Mouse (Mus musculus) kidney, postnatal 0 days (tissue): ENCODE data around the gene Fzr1. TPM values are rescaled to one million over a fixed set of nuclear protein-coding genes. Genes with fewer than 3 reads are reported as not detected.

Experiments
- ATAC-seq: fragments of 200-750 bp; cut with Nextera tagmentation; replicated peaks from 2 replicates; pipeline ENCODE4 v1.8.0; 2017; ENCODE audit warnings: low read depth, moderate number of reproducible peaks, moderate TSS enrichment, moderate library complexity; ENCODE audit not compliant: low FRiP score
- DNase-seq: peaks from one replicate; pipeline ENCODE4 v3.0.0-alpha.2; 2016; ENCODE audit warnings: low spot score
- H3K27ac ChIP-seq: fragments of 300-500 bp; sonication (generic); 2 replicates; pipeline ENCODE4 v1.5.1; 2014; ENCODE audit warnings: mild to moderate bottlenecking
- H3K27me3 ChIP-seq: fragments of 300-500 bp; sonication (generic); 2 replicates; pipeline ENCODE4 v1.6.1; 2014; ENCODE audit warnings: low read length, mixed read lengths; ENCODE audit not compliant: insufficient read depth
- H3K36me3 ChIP-seq: fragments of 300-500 bp; sonication (generic); 2 replicates; pipeline ENCODE4 v1.6.1; 2014; ENCODE audit warnings: low read length, mixed read lengths; ENCODE audit not compliant: insufficient read depth
- H3K4me1 ChIP-seq: fragments of 300-500 bp; sonication (generic); replicated peaks from 2 replicates; pipeline ENCODE4 v1.6.1; 2014; ENCODE audit warnings: antibody characterized with exemption, low read length, mixed read lengths; ENCODE audit not compliant: insufficient read depth
- H3K4me2 ChIP-seq: fragments of 300-500 bp; sonication (generic); 2 replicates; pipeline ENCODE4 v1.6.1; 2014; ENCODE audit warnings: mild to moderate bottlenecking, low read length, moderate library complexity, mixed read lengths
- H3K4me3 ChIP-seq: fragments of 300-500 bp; sonication (generic); replicated peaks from 2 replicates; pipeline ENCODE4 v1.5.1; 2014; ENCODE audit warnings: low read depth, low read length
- H3K9ac ChIP-seq: fragments of 300-500 bp; sonication (generic); 2 replicates; pipeline ENCODE4 v1.6.1; 2014; ENCODE audit warnings: low read depth, low read length
- H3K9me3 ChIP-seq: fragments of 300-500 bp; sonication (generic); replicated peaks from 2 replicates; pipeline ENCODE4 v1.6.1; 2016; ENCODE audit warnings: low read length, inconsistent platforms, mixed read lengths
- CTCF ChIP-seq: IDR thresholded peaks from 2 replicates; pipeline ENCODE4 v1.5.1; 2016; ENCODE audit warnings: antibody characterized with exemption, low read depth, mild to moderate bottlenecking, moderate library complexity
- WGBS: fragments of 180-500 bp; shearing (Covaris S2); extraction: QIAGEN DNeasy Blood & Tissue Kit; methylation state at CpG from one replicate; pipeline ENCODE4 v1.1.7; 2014; 5-methylcytosine and 5-hydroxymethylcytosine counted together
- polyA plus RNA-seq: library from polyadenylated mRNA; unstranded; fragments of >200 nt; fragmentation: Nextera tagmentation; extraction: Ambion mirVana; gene quantifications from 2 replicates; pipeline ENCODE4 v1.2.1, GENCODE M21; 2015

Gene Fzr1
- polyA plus RNA-seq, 1 experiment from 2014 or later, result 70.6 TPM

- no peak for ATAC-seq
- 88% methylated on average over 13 of the region's 13 CpGs for WGBS
- DNase-seq, result no peak
- Histone ChIP-seq H3K27me3 (no peaks in the 10 kb centered on the region), H3K27ac (no peak overlapping the region), H3K36me3 (peaks cover 20% of the 10 kb centered on the region; the same call in 1 of the 2 replicates), H3K9me3 (no peaks in the 10 kb centered on the region), H3K9ac (no peak overlapping the region), H3K4me3 (no peak overlapping the region), H3K4me1 (peaks cover 20% of the 10 kb centered on the region), H3K4me2 (no peak overlapping the region)
- no peak for TF ChIP-seq CTCF
These were observed 12.3 kb upstream of the Fzr1 start for GRCm38 (mm10) chr10:81390678-81390965.

- H3K4me1 ChIP-seq, result peaks cover 26% of the 10 kb centered on the region
- peaks cover 20% of the 10 kb centered on the region; the same call in 1 of the 2 replicates for H3K36me3 ChIP-seq
- 55% methylated on average over 23 of the region's 23 CpGs for WGBS
- 0 out of 2 replicates have a peak overlapping the region, but pooled peaks have one; percentile 6 for H3K27ac ChIP-seq
- no peaks in the 10 kb centered on the region for H3K9me3 ChIP-seq
- TF ChIP-seq CTCF, result peak; percentile 89
- no peak overlapping the region for H3K4me3 ChIP-seq
- no peaks in the 10 kb centered on the region for H3K27me3 ChIP-seq
- no peak overlapping the region for H3K9ac ChIP-seq
- DNase-seq (peak; percentile 73), ATAC-seq (0 out of 2 replicates have a peak, but pooled peaks have one; percentile 26)
- no peak overlapping the region for H3K4me2 ChIP-seq
These were observed 11.7 kb upstream of the Fzr1 start for GRCm38 (mm10) chr10:81389801-81390677.

GRCm38 (mm10) chr10:81389373-81389772 is 11.1 kb upstream of the Fzr1 start:
- peaks cover 20% of the 10 kb centered on the region; the same call in 1 of the 2 replicates for H3K36me3 ChIP-seq
- no peaks in the 10 kb centered on the region for H3K9me3 ChIP-seq
- no peaks in the 10 kb centered on the region for H3K27me3 ChIP-seq
- H3K4me1 ChIP-seq, result peaks cover 28% of the 10 kb centered on the region
- no peak for TF ChIP-seq CTCF
- ATAC-seq (no peak), DNase-seq (no peak)
- H3K4me2 ChIP-seq, result no peak overlapping the region
- H3K27ac ChIP-seq, result 0 out of 2 replicates have a peak overlapping the region, but pooled peaks have one; percentile 6
- no peak overlapping the region for H3K4me3 ChIP-seq
- H3K9ac ChIP-seq, result 0 out of 2 replicates have a peak overlapping the region, but pooled peaks have one; percentile 18
- 43% methylated on average over 3 of the region's 3 CpGs for WGBS

- H3K27ac ChIP-seq, result 0 out of 2 replicates have a peak within 1 kb of the TSS, but pooled peaks have one; percentile 6
- H3K4me2 ChIP-seq, result no peak within 1 kb of the TSS
- H3K4me1 ChIP-seq, result peaks cover 25% of the 10 kb centered on the region
- no peak within 1 kb of the TSS for H3K4me3 ChIP-seq
- TF ChIP-seq CTCF, result no peak
- ATAC-seq, result no peak
- no peak for DNase-seq
- no peaks in the 10 kb centered on the region for H3K27me3 ChIP-seq
- no peaks in the 10 kb centered on the region for H3K9me3 ChIP-seq
- H3K36me3 ChIP-seq, result peaks cover 20% of the 10 kb centered on the region; the same call in 1 of the 2 replicates
- 0 out of 2 replicates have a peak within 1 kb of the TSS, but pooled peaks have one; percentile 18 for H3K9ac ChIP-seq
- 64% methylated on average over 5 of the region's 5 CpGs for WGBS
These were observed 10.3 kb upstream of the Fzr1 start, which contains the start of gene Gm48552 for GRCm38 (mm10) chr10:81388505-81389055. Gene Gm48552, plus strand, starts transcription at chr10:81389005.

GRCm38 (mm10) chr10:81387716-81388115 is 9.4 kb upstream of the Fzr1 start:
- Histone ChIP-seq H3K4me1 (peaks cover 19% of the 10 kb centered on the region; the same call in 1 of the 2 replicates), H3K27ac (no peak overlapping the region), H3K9ac (no peak overlapping the region), H3K4me2 (no peak overlapping the region), H3K4me3 (no peak overlapping the region), H3K27me3 (no peaks in the 10 kb centered on the region), H3K9me3 (no peaks in the 10 kb centered on the region), H3K36me3 (peaks cover 20% of the 10 kb centered on the region; the same call in 1 of the 2 replicates)
- WGBS, result 96% methylated on average over 20 of the region's 20 CpGs
- no peak for DNase-seq
- no peak for TF ChIP-seq CTCF
- no peak for ATAC-seq

- no peak overlapping the region for H3K4me3 ChIP-seq
- peaks cover 19% of the 10 kb centered on the region; the same call in 1 of the 2 replicates for H3K4me1 ChIP-seq
- no peaks in the 10 kb centered on the region for H3K9me3 ChIP-seq
- 76% methylated on average over 22 of the region's 22 CpGs for WGBS
- H3K9ac ChIP-seq, result peak overlapping the region; percentile 74; the same call in 1 of the 2 replicates
- TF ChIP-seq CTCF, result no peak
- no peak for DNase-seq
- H3K27me3 ChIP-seq, result no peaks in the 10 kb centered on the region
- peak overlapping the region; percentile 85 for H3K4me2 ChIP-seq
- H3K36me3 ChIP-seq, result peaks cover 20% of the 10 kb centered on the region; the same call in 1 of the 2 replicates
- H3K27ac ChIP-seq, result peak overlapping the region; percentile 90; the same call in 1 of the 2 replicates
- ATAC-seq, result no peak
These were observed 7.4 kb upstream of the Fzr1 start for GRCm38 (mm10) chr10:81385603-81386306.
